Mouse (Mus musculus): ENCODE data around the gene Tapt1. TPM values are rescaled to one million over a fixed set of nuclear protein-coding genes. Genes with fewer than 3 reads are reported as not detected.
"Not testable (repeated sequence)": the region's sequence is repeated elsewhere in the genome, so short reads cannot be mapped to it uniquely, and the experiment has no call there.

Gene Tapt1
- 57.9 and 58.3 TPM in 2 replicates for total RNA-seq (2014; fragmentation: Nextera tagmentation)
- total RNA-seq (2017), result 52.8 and 60.1 TPM in 2 replicates
- polyA plus RNA-seq (2012), result 20.1 and 21.6 TPM in 2 replicates

DNA sequence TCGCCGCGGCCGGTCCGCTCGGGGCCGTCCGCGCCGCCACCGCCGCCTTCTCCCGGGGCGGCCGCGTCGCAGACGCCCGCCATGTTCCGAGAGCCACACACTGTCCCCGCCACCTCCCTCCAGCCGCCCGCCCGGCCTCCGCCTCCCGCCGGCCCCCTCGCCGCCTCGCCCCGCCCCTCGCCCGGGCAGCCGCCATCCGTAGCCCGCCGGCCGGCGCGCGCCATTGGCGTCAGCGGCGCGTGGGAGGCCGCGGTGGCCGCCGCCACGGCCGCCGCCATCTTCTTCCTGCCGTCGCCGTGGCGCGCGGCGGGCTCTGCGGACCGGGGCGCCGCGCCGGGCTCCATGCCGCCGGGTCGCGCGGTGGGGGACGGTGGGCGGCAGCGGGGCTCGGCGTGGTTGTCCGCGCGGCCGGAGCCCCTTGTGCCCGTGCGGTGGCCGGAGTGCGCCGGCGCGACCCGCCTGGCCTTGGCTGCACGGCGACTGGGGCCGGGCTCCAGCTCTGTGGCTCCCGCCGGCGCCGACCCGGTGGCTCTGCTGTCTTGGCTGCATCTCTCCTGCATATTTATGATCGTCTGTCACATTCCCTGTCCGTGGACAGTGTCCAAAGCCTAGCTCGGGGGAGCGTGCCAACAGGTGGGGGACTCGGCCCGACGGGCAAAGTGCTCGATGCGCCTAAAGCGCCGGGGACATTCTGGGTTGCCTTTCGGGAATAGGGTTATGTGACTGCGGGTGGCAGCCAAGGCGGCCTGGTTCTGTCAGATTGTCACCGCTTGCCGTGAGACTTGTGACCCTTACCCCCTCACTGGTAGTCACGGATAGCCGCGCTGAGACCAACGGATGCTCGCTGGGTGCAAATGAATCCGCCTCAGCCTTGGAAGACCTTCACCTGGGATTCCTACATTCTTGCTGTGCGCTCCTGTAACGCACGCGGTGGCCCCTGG is at the start of gene Tapt1:
Gene Tapt1, minus strand, starts transcription at position 106 of the 941 bp plus-strand sequence.
- TF ChIP-seq GATA2 (IDR thresholded peaks at IDR 0.05; ENCODE audit: borderline replicate concordance, low read depth, low read length) (no peak), POLR2AphosphoS5 (IDR thresholded peaks at IDR 0.05; ENCODE audit: insufficient replicate concordance, low read depth, low read length) (no peak), CTCF (IDR thresholded peaks at IDR 0.05; ENCODE audit: low read depth, low read length) (no peak), GATA1 (IDR thresholded peaks at IDR 0.05; ENCODE audit: borderline replicate concordance, low read length) (no peak), TAL1 (conservative IDR thresholded peaks at IDR 0.05; ENCODE audit: low read depth, low read length) (no peak)
- no peaks in the 10 kb centered on the region for H3K27me3 ChIP-seq (ENCODE audit: insufficient read depth, low read length)
- peaks cover 38% of the 10 kb centered on the region for H3K4me1 ChIP-seq (ENCODE audit: insufficient read depth, low read depth, low read length)
- peaks cover 27% of the 10 kb centered on the region for H3K36me3 ChIP-seq (replicated peaks)
- ATAC-seq (ENCODE audit: extremely low read depth, insufficient number of reproducible peaks, low FRiP score, poor library complexity, severe bottlenecking), result peak; percentile 38; the same call in 1 of the 2 replicates
- peak; percentile 90 for DNase-seq (ENCODE audit: low spot score)
- H3K9me3 ChIP-seq (replicated peaks), result no peaks in the 10 kb centered on the region
- peak within 1 kb of the TSS; percentile 93 for H3K4me3 ChIP-seq (ENCODE audit: low read depth, low read length)

DNA sequence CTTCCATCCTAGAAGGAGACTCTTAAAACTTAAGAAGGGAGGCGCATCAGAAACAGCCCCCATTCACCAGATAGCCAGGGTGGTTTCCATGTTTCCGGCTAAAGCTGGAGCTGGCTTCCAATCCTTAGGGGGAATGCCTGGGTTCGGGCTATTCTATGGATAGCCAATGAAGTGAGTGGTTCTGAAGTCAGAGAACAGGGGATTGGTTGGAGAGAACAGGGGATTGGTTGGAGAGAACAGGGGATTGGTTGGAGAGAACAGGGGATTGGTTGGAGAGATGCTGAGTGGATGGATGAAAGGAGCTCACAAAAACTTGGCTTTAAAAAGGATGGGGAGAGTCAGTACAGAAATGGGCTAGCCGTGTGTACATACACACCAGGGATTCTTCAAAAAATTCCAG is 45.1 kb upstream of the Tapt1 start:
- ATAC-seq (ENCODE audit: extremely low read depth, insufficient number of reproducible peaks, low FRiP score, poor library complexity, severe bottlenecking), result no peak
- TF ChIP-seq POLR2AphosphoS5 (IDR thresholded peaks at IDR 0.05; ENCODE audit: insufficient replicate concordance, low read depth, low read length) (no peak), GATA2 (IDR thresholded peaks at IDR 0.05; ENCODE audit: borderline replicate concordance, low read depth, low read length) (no peak), TAL1 (conservative IDR thresholded peaks at IDR 0.05; ENCODE audit: low read depth, low read length) (no peak), GATA1 (IDR thresholded peaks at IDR 0.05; ENCODE audit: borderline replicate concordance, low read length) (no peak), CTCF (IDR thresholded peaks at IDR 0.05; ENCODE audit: low read depth, low read length) (no peak)
- Histone ChIP-seq H3K27me3 (ENCODE audit: insufficient read depth, low read length) (peaks cover 12% of the 10 kb centered on the region), H3K9me3 (replicated peaks) (no peaks in the 10 kb centered on the region), H3K4me1 (ENCODE audit: insufficient read depth, low read depth, low read length) (no peaks in the 10 kb centered on the region), H3K36me3 (replicated peaks) (no peaks in the 10 kb centered on the region), H3K4me3 (ENCODE audit: low read depth, low read length) (no peak overlapping the region)
- DNase-seq (ENCODE audit: low spot score), result no peak

DNA sequence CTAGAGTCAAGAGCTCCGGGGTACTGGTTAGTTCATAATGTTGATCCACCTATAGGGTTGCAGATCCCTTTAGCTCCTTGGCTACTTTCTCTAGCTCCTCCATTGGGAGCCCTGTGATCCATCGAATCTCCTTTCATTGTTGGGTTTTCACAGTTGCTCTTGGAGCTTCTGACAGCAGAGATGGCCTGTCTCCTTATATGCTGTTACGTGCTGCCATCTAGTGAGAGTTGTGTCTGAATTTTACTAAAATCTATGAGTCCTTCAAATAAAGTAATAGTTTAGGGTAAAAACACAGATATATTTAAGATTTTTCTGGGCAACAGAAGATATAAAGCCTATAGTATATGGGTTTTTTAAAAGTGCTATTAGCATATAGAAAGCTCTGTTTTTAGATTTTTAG is 42.1 kb upstream of the Tapt1 start:
- H3K4me1 ChIP-seq (ENCODE audit: insufficient read depth, low read depth, low read length); H3K36me3 ChIP-seq (replicated peaks); DNase-seq (ENCODE audit: low spot score); ATAC-seq (ENCODE audit: extremely low read depth, insufficient number of reproducible peaks, low FRiP score, poor library complexity, severe bottlenecking); H3K4me3 ChIP-seq (ENCODE audit: low read depth, low read length); H3K9me3 ChIP-seq (replicated peaks): not testable (repeated sequence)
- H3K27me3 ChIP-seq (ENCODE audit: insufficient read depth, low read length), result peaks cover 14% of the 10 kb centered on the region

GRCm38 (mm10) chr5:44261691-44262090 is 35.3 kb upstream of the Tapt1 start:
- Histone ChIP-seq H3K9me3 (replicated peaks) (no peaks in the 10 kb centered on the region), H3K27me3 (ENCODE audit: insufficient read depth, low read length) (peaks cover 20% of the 10 kb centered on the region; the same call in 1 of the 2 replicates), H3K36me3 (replicated peaks) (no peaks in the 10 kb centered on the region), H3K4me1 (ENCODE audit: insufficient read depth, low read depth, low read length) (no peaks in the 10 kb centered on the region), H3K4me3 (ENCODE audit: low read depth, low read length) (no peak overlapping the region)
- ATAC-seq (ENCODE audit: extremely low read depth, insufficient number of reproducible peaks, low FRiP score, poor library complexity, severe bottlenecking) (no peak), DNase-seq (ENCODE audit: low spot score) (no peak)
- TF ChIP-seq TAL1 (conservative IDR thresholded peaks at IDR 0.05; ENCODE audit: low read depth, low read length), result no peak
- TF ChIP-seq GATA2 (IDR thresholded peaks at IDR 0.05; ENCODE audit: borderline replicate concordance, low read depth, low read length), result no peak
- no peak for TF ChIP-seq GATA1 (IDR thresholded peaks at IDR 0.05; ENCODE audit: borderline replicate concordance, low read length)
- no peak for TF ChIP-seq POLR2AphosphoS5 (IDR thresholded peaks at IDR 0.05; ENCODE audit: insufficient replicate concordance, low read depth, low read length)
- TF ChIP-seq CTCF (IDR thresholded peaks at IDR 0.05; ENCODE audit: low read depth, low read length), result no peak

- H3K9me3 ChIP-seq (replicated peaks), result no peaks in the 10 kb centered on the region
- H3K36me3 ChIP-seq (replicated peaks), result no peaks in the 10 kb centered on the region
- TF ChIP-seq GATA2 (IDR thresholded peaks at IDR 0.05; ENCODE audit: borderline replicate concordance, low read depth, low read length), result no peak
- TF ChIP-seq POLR2AphosphoS5 (IDR thresholded peaks at IDR 0.05; ENCODE audit: insufficient replicate concordance, low read depth, low read length), result no peak
- no peak for TF ChIP-seq CTCF (IDR thresholded peaks at IDR 0.05; ENCODE audit: low read depth, low read length)
- TF ChIP-seq GATA1 (IDR thresholded peaks at IDR 0.05; ENCODE audit: borderline replicate concordance, low read length), result no peak
- no peak for TF ChIP-seq TAL1 (conservative IDR thresholded peaks at IDR 0.05; ENCODE audit: low read depth, low read length)
- peaks cover 20% of the 10 kb centered on the region; the same call in 1 of the 2 replicates for H3K27me3 ChIP-seq (ENCODE audit: insufficient read depth, low read length)
- no peak overlapping the region for H3K4me3 ChIP-seq (ENCODE audit: low read depth, low read length)
- H3K4me1 ChIP-seq (ENCODE audit: insufficient read depth, low read depth, low read length), result no peaks in the 10 kb centered on the region
- ATAC-seq (ENCODE audit: extremely low read depth, insufficient number of reproducible peaks, low FRiP score, poor library complexity, severe bottlenecking) (no peak), DNase-seq (ENCODE audit: low spot score) (no peak)
Measured at GRCm38 (mm10) chr5:44261172-44261571, 34.7 kb upstream of the Tapt1 start.

DNA sequence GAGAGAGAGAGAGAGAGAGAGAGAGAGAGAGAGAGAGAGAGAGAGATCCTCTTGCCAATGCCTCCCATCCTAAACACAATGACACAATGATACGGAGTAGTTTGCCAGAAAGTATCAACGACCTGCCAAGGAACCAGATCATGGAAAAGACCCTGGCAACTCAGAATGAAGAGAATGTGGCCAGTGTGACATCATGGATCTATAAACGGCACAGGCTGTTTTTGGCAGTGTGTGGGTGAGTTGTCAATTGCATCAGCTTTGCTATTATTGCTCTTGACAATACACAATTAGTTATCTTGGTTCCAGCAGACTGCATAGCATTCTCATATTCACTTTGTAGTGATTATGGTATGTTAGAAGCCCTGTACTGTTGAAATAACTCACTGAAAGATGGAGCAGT is 33.3 kb upstream of the Tapt1 start:
- DNase-seq (ENCODE audit: low spot score) (no peak), ATAC-seq (ENCODE audit: extremely low read depth, insufficient number of reproducible peaks, low FRiP score, poor library complexity, severe bottlenecking) (no peak)
- no peaks in the 10 kb centered on the region for H3K36me3 ChIP-seq (replicated peaks)
- H3K9me3 ChIP-seq (replicated peaks), result no peaks in the 10 kb centered on the region
- no peak for TF ChIP-seq CTCF (IDR thresholded peaks at IDR 0.05; ENCODE audit: low read depth, low read length)
- TF ChIP-seq TAL1 (conservative IDR thresholded peaks at IDR 0.05; ENCODE audit: low read depth, low read length), result no peak
- no peak for TF ChIP-seq GATA2 (IDR thresholded peaks at IDR 0.05; ENCODE audit: borderline replicate concordance, low read depth, low read length)
- no peak for TF ChIP-seq POLR2AphosphoS5 (IDR thresholded peaks at IDR 0.05; ENCODE audit: insufficient replicate concordance, low read depth, low read length)
- TF ChIP-seq GATA1 (IDR thresholded peaks at IDR 0.05; ENCODE audit: borderline replicate concordance, low read length), result no peak
- H3K4me3 ChIP-seq (ENCODE audit: low read depth, low read length), result no peak overlapping the region
- peaks cover 16% of the 10 kb centered on the region; the same call in 1 of the 2 replicates for H3K27me3 ChIP-seq (ENCODE audit: insufficient read depth, low read length)
- no peaks in the 10 kb centered on the region for H3K4me1 ChIP-seq (ENCODE audit: insufficient read depth, low read depth, low read length)

All from G1E (cell line).